Mouse (Mus musculus) embryonic stem cell, embryonic (primary cell): ENCODE measurements around the gene 2310079G19Rik.

Experiments
- CTCF ChIA-PET, 4 experiments: fragments of 300-600 bp in 2 of 4; fragments of 350-600 bp in 2 of 4; sonication (Branson Sonifier 250); formaldehyde crosslinking; loops; one replicate each; lab custom pipeline; 2022; ENCODE audit warnings: inconsistent platforms in 2 of 4; lab: Charles Lee
- POLR2A ChIA-PET, 4 experiments: fragments of 300-600 bp in 2 of 4; fragments of 350-600 bp in 2 of 4; sonication (Branson Sonifier 250); formaldehyde crosslinking; loops; one replicate each; lab custom pipeline; 2022; ENCODE audit warnings: antibody characterized with exemption in 4 of 4, inconsistent platforms in 1 of 4; lab: Charles Lee

Gene 2310079G19Rik

GRCm38 (mm10) chr16:88627566-88627965 is at the start of gene 2310079G19Rik:
Gene 2310079G19Rik (minus strand): TSS chr16:88627666.
- ChIA-PET POLR2A (interaction anchor here in 1 of 4 experiments (0.6 to 1.0 kb wide), 2 partner anchors 64 to 200 kb away, joined by 3 to 4 read pairs; no protein-coding TSS in a partner anchor), CTCF (no interaction called here)

- ChIA-PET CTCF (interaction anchor here in 1 of 4 experiments (0.8 kb wide), 1 partner anchor 8 kb away, joined by 3 read pairs; no protein-coding TSS in a partner anchor), POLR2A (no interaction called here)
Measured at GRCm38 (mm10) chr16:88671571-88671970, 44.1 kb upstream of the 2310079G19Rik start, which contains the start of gene Krtap27-1. Gene Krtap27-1 (minus strand): TSS chr16:88671671.

- ChIA-PET POLR2A (no interaction called here), CTCF (interaction anchor here in 1 of 4 experiments (0.7 kb wide), 1 partner anchor 290 kb away, joined by 3 read pairs; no protein-coding TSS in a partner anchor)
Measured at GRCm38 (mm10) chr16:88657426-88657825, 30.0 kb upstream of the 2310079G19Rik start.

GRCm38 (mm10) chr16:88651952-88652351 is 24.5 kb upstream of the 2310079G19Rik start:
- CTCF ChIA-PET: no interaction called here
- POLR2A ChIA-PET: no interaction called here

- CTCF ChIA-PET: no interaction called here
- POLR2A ChIA-PET: no interaction called here
Measured at GRCm38 (mm10) chr16:88651082-88651481, 23.6 kb upstream of the 2310079G19Rik start.

GRCm38 (mm10) chr16:88647358-88647846 is 19.9 kb upstream of the 2310079G19Rik start, which contains the start of gene Krtap26-1:
Gene Krtap26-1 (minus strand): TSS chr16:88647796.
- CTCF ChIA-PET: no interaction called here
- POLR2A ChIA-PET: no interaction called here

- POLR2A ChIA-PET: no interaction called here
- CTCF ChIA-PET: no interaction called here
Measured at GRCm38 (mm10) chr16:88646366-88647111, 19.1 kb upstream of the 2310079G19Rik start.

GRCm38 (mm10) chr16:88640053-88640452 is 12.6 kb upstream of the 2310079G19Rik start:
- POLR2A ChIA-PET: no interaction called here
- CTCF ChIA-PET: no interaction called here

GRCm38 (mm10) chr16:88635142-88635541 is 7.7 kb upstream of the 2310079G19Rik start:
- ChIA-PET CTCF (no interaction called here), POLR2A (no interaction called here)

- CTCF ChIA-PET: no interaction called here
- POLR2A ChIA-PET: no interaction called here
Measured at GRCm38 (mm10) chr16:88631474-88631873, 4.0 kb upstream of the 2310079G19Rik start.

GRCm38 (mm10) chr16:88612712-88613111 is 14.8 kb downstream of the 2310079G19Rik start:
- ChIA-PET POLR2A (no interaction called here), CTCF (no interaction called here)

GRCm38 (mm10) chr16:88611922-88612321 is 15.5 kb downstream of the 2310079G19Rik start, which contains the start of gene Krtap24-1:
Gene Krtap24-1 (minus strand): TSS chr16:88612279.
- ChIA-PET POLR2A (no interaction called here), CTCF (no interaction called here)

- POLR2A ChIA-PET: no interaction called here
- CTCF ChIA-PET: no interaction called here
Measured at GRCm38 (mm10) chr16:88604570-88604969, 22.9 kb downstream of the 2310079G19Rik start.

GRCm38 (mm10) chr16:88602464-88602863 is 25.0 kb downstream of the 2310079G19Rik start:
- ChIA-PET CTCF (no interaction called here), POLR2A (no interaction called here)

GRCm38 (mm10) chr16:88600303-88600702 is 27.2 kb downstream of the 2310079G19Rik start:
- ChIA-PET POLR2A (no interaction called here), CTCF (interaction anchor here in 1 of 4 experiments (1.0 kb wide), 1 partner anchor 8 kb away, joined by 3 read pairs; no protein-coding TSS in a partner anchor)

- POLR2A ChIA-PET: no interaction called here
Measured at GRCm38 (mm10) chr16:88599504-88600237, 27.8 kb downstream of the 2310079G19Rik start.

GRCm38 (mm10) chr16:88592758-88593157 is 34.7 kb downstream of the 2310079G19Rik start:
- ChIA-PET POLR2A (no interaction called here), CTCF (interaction anchor here in 2 of 4 experiments (1.2 to 1.5 kb wide), 2 partner anchors 11 to 15 kb away, joined by 4 to 5 read pairs; no protein-coding TSS in a partner anchor)

More at GRCm38 (mm10) chr16:88599504-88600237, 27.8 kb downstream of the 2310079G19Rik start:
- CTCF ChIA-PET: no interaction called here

GRCm38 (mm10) chr16:88583338-88583737 is 44.1 kb downstream of the 2310079G19Rik start:
- ChIA-PET CTCF (no interaction called here), POLR2A (interaction anchor here in 1 of 4 experiments (1.1 kb wide), 1 partner anchor 11 kb away, joined by 3 read pairs; no protein-coding TSS in a partner anchor)
